Mouse (Mus musculus) left cerebral cortex, postnatal 25 days (tissue): ENCODE measurements at regions not wholly inside any gene's neighbourhood (a gene's known extent, or its start where the extent isn't known, plus 50 kb on each side); places are given as distances from the start of the nearest gene placed in this dataset.

Source experiments
- DNase-seq, 2 experiments: peaks; one replicate each; pipeline ENCODE4 v3.0.0; 2022; ENCODE audit warnings: low spot score in 2 of 2, mixed read lengths in 1 of 2
- intact Hi-C: fragments of 180-260 bp; cut with DNase I; formaldehyde crosslinking; loops from one replicate; pipeline ENCODE4 v1.15.1; 2025

DNA sequence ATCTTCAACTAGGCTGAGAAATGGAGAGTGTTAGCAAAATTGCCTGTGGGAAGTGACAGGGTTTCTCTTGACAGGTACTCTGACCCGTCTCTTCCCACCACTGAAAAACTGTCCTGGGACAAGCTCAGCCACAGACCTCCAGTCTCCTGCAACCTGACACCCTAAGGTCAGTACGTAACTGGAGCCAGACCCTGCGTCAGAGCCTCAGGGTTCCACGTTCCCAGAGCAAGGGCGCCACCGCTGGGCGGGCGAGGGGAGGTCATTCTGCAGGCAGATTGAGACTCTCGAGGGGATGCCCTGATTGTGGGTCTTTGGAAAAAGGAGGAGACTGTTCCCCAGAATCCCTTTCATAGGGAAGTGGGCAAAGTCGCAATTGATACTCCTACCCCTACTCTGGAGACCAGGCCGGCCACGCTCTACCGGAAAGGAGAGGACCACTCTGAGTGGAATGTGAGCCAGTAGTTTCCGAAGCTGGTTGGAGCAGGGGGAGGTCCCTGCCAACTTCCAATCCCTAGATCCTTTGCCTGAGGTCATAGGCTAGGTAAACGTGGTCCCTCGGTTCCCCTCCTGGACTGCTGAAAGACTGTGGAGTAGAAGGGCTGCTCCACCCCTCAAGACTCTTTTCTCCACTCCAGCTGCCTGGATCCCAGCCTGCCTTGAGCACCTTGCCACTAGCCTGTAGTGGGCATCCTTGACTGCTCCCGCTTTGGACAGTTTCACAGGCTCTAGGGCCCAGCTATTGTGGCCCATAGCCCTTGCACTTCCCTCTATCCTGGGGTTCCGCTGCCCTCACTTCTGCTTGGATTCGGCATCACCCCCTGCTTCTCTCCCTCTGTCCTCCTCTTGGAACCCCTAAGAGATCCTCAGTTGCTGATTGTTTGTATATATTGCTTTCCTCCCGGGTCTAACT is 61.0 kb upstream of the Lpcat1 start:
- DNase-seq: peak in 1 of 2 experiments; percentile 13
- intact Hi-C loops: loop anchor here (2.0 kb wide), 1 partner anchor 245 kb away; no protein-coding TSS in a partner anchor

DNA sequence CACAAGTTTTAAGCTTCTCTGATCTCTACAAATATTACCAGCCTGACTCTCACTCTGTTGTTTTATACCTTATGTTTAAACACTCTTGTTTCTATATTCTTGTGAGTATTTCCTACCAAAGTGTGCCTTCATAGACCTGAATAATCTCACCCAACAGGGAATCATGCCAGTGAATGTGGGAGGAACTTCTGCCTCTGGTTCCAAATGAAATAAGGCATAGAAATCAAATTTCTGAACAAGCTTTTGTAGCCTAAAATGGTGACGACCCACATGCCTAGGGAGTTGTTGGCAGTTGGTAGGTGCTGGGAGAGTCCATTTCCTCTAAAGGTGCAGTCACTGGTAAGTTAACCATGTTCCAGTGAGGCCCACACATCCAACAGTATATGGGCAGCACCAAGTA is 66.1 kb upstream of the Lpcat1 start:
- intact Hi-C loops: no loop called here
- DNase-seq: peak in 1 of 2 experiments; percentile 76

DNA sequence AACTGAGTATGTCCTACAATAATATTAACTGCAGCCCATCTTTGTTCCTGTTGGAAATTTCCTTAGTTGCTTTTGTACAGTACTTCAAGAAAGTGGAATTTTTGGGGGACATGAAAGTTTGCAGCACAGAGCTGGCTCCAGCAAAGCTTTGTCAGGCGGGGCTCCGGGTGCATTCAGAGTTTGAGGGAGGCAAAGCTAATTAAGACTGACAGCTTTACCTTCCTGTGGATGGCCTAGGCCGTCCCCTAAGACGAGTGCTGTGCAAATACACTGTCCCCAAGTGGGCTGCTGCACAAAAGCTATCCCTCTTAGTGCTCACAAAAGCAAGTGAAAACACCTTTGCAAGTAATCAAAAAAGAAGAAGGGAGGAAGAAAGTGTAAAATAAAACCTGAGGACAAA is 68.7 kb upstream of the Ndufs6 start:
- no peak for DNase-seq
- intact Hi-C loops: no loop called here

DNA sequence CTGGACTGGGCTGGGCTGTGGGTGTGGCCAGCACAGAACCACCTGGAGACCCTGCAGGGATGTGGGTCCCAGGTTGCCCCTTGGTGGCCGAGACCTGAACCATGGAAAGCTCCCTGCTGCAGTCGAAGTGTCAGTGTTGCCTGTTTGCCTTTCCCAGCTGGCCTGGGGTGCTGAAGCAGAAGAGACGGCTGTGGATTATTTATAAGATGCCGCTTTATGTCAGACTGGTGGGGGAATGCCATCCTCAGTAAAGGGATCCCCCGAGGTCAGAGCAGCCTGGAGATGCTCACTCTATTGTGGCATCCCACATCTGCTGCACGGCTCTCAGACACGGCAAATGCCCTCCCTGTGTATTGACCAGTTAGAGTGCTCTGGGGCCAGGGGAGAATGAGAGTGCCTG is 67.5 kb upstream of the Ndufs6 start:
- intact Hi-C loops: no loop called here
- no peak for DNase-seq

DNA sequence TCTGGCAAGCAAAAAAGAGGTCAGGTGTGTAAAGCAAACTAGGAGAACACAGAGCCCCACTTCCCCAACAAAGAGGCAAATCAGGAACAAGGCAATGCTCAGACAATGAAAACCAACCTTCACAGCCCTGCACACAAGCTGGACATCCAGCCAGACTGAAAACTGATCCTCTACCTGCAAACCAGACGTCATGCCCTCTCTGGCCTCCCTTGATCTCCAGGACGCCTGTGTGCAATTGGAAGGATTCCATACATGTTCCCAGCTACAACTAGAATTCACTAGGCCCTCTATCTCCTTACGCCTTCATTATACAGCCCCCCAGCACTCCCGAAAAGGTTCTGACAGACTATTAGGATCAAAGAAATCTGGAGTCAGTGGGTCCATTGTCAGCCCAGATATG is 60.7 kb upstream of the Ndufs6 start:
- intact Hi-C loops: no loop called here
- no peak for DNase-seq

DNA sequence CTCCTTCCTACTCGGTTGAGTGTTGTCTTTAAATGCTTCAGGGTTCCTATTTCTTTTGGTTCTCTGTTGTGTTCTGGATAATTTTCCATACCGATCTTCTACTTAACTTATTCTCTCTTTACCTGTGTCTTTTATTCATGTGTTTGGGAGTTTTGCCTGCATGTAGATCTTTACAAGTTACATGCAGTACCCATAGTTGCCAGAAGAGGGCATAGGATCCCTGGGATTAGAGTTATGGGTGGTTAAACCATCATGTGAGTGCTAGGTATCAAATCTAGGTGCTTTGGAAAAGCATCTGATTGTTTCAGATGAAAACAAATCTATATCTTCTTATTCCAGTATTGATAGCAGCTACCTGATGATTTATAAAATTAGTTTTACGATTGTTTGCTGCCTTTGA is 55.2 kb upstream of the Ndufs6 start:
- DNase-seq: no peak
- intact Hi-C loops: no loop called here
